Mouse (Mus musculus): ENCODE results near the gene Enoph1. TPM values are rescaled to one million over a fixed set of nuclear protein-coding genes. Genes with fewer than 3 reads are reported as not detected.

Gene Enoph1
- total and polyA plus RNA-seq, 3 experiments: 8.4 to 12.6 (median 8.8) TPM

DNA sequence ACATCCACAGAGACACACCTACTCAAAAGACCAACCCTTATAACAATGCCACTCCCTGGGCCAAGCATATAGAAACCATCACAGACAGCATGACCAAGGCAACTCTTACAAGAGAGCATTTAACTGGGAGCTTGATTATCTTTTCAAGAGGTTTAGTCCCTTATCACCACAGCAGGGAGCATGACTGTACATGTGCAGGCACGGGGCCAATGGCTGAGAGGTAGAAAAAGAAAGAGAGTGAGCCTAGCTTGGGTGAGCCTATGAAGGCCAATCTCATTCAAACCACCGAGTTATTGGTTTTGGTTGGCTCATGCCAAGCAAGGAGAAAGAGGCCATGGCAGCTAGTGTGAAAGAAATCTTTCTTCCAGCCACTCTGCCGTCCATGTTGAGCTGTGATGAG, 34.4 kb upstream of the Enoph1 start:
- no peak for DNase-seq
- Histone ChIP-seq H3K36me3 (ENCODE audit: control insufficient read depth, insufficient read depth, low read length) (no peaks in the 10 kb centered on the region), H3K4me3 (no peak overlapping the region), H3K27ac (no peak overlapping the region), H3K4me1 (ENCODE audit: control insufficient read depth, insufficient read depth, low read length) (no peaks in the 10 kb centered on the region), H3K79me2 (replicated peaks; ENCODE audit: control insufficient read depth, insufficient read depth, low read length) (no peaks in the 10 kb centered on the region), H3K9ac (ENCODE audit: low read depth, low read length) (no peak overlapping the region), H3K27me3 (ENCODE audit: control insufficient read depth, insufficient read depth, low read length) (no peaks in the 10 kb centered on the region)
- 39% methylated on average over 3 of the region's 3 CpGs for WGBS
- no peak for TF ChIP-seq POLR2A (IDR thresholded peaks at IDR 0.05; ENCODE audit: insufficient read depth, low read depth, low read length)
- no peak for TF ChIP-seq CTCF (IDR thresholded peaks at IDR 0.05)
- no peak for TF ChIP-seq EP300 (IDR thresholded peaks at IDR 0.05; ENCODE audit: insufficient read depth, low read depth, low read length)
- intact Hi-C loops (cut with DNase I): no loop called here

DNA sequence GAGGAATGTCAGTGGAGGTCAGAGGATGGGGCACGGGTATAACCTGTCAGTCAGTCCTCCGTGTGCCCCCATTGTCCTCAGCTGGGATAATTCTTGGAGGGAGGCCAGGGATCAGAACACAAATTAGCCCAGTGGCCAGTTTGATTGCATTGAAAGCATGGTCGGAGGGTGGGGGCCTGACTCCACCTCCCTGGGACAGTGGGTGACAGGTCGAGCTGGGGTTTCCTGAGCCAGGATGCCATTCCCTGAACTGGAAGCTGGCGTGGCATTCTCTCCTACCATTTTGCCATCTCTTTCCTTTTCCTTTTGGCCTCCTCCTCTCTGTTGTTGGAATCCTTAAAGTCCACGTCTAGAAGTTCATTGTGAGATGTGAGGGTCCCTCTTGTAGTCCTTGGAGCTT, 33.9 kb upstream of the Enoph1 start:
- no peaks in the 10 kb centered on the region for H3K4me1 ChIP-seq (ENCODE audit: control insufficient read depth, insufficient read depth, low read length)
- no peaks in the 10 kb centered on the region for H3K27me3 ChIP-seq (ENCODE audit: control insufficient read depth, insufficient read depth, low read length)
- intact Hi-C loops (cut with DNase I): no loop called here
- H3K27ac ChIP-seq: no peak overlapping the region
- TF ChIP-seq POLR2A (IDR thresholded peaks at IDR 0.05; ENCODE audit: insufficient read depth, low read depth, low read length) (no peak), CTCF (IDR thresholded peaks at IDR 0.05) (no peak), EP300 (IDR thresholded peaks at IDR 0.05; ENCODE audit: insufficient read depth, low read depth, low read length) (no peak)
- no peaks in the 10 kb centered on the region for H3K79me2 ChIP-seq (replicated peaks; ENCODE audit: control insufficient read depth, insufficient read depth, low read length)
- DNase-seq: no peak
- no peaks in the 10 kb centered on the region for H3K36me3 ChIP-seq (ENCODE audit: control insufficient read depth, insufficient read depth, low read length)
- 52% methylated on average over 6 of the region's 6 CpGs for WGBS
- H3K9ac ChIP-seq (ENCODE audit: low read depth, low read length): no peak overlapping the region
- no peak overlapping the region for H3K4me3 ChIP-seq

DNA sequence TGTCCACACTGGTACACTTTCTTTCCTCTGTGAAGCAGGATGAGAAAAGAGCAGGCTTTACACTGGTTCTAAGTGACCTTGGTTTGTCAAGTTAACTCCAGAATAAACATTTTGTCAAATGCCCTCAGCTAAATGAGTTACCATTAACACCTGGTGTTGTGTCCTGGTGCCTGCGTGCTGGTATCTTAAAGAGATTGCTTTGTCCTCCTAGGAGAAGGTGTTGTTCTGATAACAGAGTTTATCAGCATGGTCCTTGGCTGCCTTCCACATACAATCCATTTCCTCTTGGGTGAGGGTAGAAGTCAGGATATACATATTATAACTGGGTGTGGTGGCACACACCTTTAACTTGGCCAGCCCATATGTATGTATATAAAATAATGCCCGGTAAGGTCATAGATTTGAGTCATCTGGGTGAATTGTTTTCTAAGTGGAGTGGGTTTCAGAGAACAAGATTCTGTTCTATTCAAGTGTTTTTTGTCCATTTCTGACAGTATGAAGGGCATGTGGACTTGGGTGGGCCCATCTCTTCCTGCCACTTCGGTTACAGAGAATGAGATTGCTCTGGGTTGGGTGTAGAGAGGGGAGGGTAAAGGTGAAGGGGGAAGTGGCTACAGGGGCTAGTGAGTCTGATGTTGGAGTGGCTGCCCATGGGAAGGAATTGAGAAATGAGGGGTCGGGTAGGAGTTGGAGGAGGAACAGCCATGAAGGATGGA, 33.3 kb upstream of the Enoph1 start:
- WGBS: 62% methylated on average over 4 of the region's 4 CpGs
- no peaks in the 10 kb centered on the region for H3K36me3 ChIP-seq (ENCODE audit: control insufficient read depth, insufficient read depth, low read length)
- intact Hi-C loops (cut with DNase I): no loop called here

DNA sequence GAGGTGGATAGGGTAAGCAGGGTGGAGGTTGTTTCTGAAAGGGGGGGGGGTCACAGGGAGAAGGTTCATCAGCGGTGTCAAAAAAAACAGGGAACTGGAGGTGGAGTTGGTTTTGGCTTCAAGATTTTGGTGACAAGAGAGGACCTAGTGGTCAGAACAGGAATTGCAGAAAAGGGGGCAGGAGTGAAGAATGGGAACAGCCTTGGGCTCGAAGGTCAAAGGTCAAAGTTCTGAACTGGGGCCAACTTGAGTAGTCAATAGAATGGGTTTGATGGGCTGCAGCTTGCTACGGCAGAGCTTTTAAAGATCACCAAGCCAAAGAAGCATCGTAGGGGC, 32.8 kb upstream of the Enoph1 start:
- H3K79me2 ChIP-seq (replicated peaks; ENCODE audit: control insufficient read depth, insufficient read depth, low read length): no peaks in the 10 kb centered on the region
- no peak overlapping the region for H3K9ac ChIP-seq (ENCODE audit: low read depth, low read length)
- no peak for DNase-seq
- no peaks in the 10 kb centered on the region for H3K36me3 ChIP-seq (ENCODE audit: control insufficient read depth, insufficient read depth, low read length)
- H3K27me3 ChIP-seq (ENCODE audit: control insufficient read depth, insufficient read depth, low read length): no peaks in the 10 kb centered on the region
- intact Hi-C loops (cut with DNase I): no loop called here
- no peak overlapping the region for H3K27ac ChIP-seq
- TF ChIP-seq CTCF (IDR thresholded peaks at IDR 0.05) (peak; percentile 41), EP300 (IDR thresholded peaks at IDR 0.05; ENCODE audit: insufficient read depth, low read depth, low read length) (no peak), POLR2A (IDR thresholded peaks at IDR 0.05; ENCODE audit: insufficient read depth, low read depth, low read length) (no peak)
- 87% methylated on average over 4 of the region's 4 CpGs for WGBS
- no peak overlapping the region for H3K4me3 ChIP-seq
- H3K4me1 ChIP-seq (ENCODE audit: control insufficient read depth, insufficient read depth, low read length): no peaks in the 10 kb centered on the region

More for the DNA sequence above, 33.3 kb upstream of the Enoph1 start:
- Histone ChIP-seq H3K4me1 (ENCODE audit: control insufficient read depth, insufficient read depth, low read length) (no peaks in the 10 kb centered on the region), H3K79me2 (replicated peaks; ENCODE audit: control insufficient read depth, insufficient read depth, low read length) (no peaks in the 10 kb centered on the region), H3K9ac (ENCODE audit: low read depth, low read length) (no peak overlapping the region), H3K27me3 (ENCODE audit: control insufficient read depth, insufficient read depth, low read length) (no peaks in the 10 kb centered on the region), H3K4me3 (no peak overlapping the region), H3K27ac (no peak overlapping the region)
- TF ChIP-seq CTCF (IDR thresholded peaks at IDR 0.05): no peak
- no peak for TF ChIP-seq EP300 (IDR thresholded peaks at IDR 0.05; ENCODE audit: insufficient read depth, low read depth, low read length)
- TF ChIP-seq POLR2A (IDR thresholded peaks at IDR 0.05; ENCODE audit: insufficient read depth, low read depth, low read length): no peak
- DNase-seq: no peak

DNA sequence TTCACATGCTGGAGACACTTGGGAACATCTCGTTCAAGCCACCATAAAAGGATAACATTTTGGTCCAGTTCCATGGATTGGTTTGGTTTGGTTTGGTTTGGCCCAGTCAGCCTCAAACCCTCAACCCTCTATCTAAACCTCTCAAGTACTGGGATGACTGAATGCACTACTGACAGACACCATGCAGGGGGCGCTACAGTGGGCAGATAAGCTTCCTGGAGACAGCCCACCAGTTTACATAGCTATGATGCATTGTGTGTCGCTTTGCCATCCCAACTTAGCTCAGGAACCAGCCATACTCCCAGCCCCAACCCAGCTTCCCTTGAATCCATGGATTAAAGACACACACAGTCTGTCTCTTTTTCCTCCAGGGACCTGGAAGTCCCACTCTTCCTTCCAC, 31.3 kb upstream of the Enoph1 start:
- 52% methylated on average over 3 of the region's 3 CpGs for WGBS
- no peak overlapping the region for H3K9ac ChIP-seq (ENCODE audit: low read depth, low read length)

DNA sequence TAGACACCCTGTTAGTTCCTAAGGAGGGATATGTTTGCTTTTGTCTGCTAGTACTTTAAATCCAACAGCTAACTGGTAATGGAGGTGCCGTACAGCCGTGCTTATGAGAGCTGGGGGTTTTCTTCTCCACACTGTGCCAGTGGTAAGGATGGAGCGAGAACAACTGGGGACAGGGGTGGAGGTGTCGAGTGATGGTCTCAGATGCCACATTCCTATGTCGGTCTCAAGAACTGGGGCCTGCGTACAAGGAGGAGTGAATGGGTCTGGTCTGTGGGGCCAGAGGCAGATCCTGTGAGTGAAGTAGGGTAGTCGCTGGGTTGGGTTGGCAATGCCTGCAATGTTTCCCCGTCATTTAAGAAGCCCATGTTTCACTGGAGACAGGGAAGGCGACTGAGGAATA, 27.2 kb upstream of the Enoph1 start:
- no peak overlapping the region for H3K27ac ChIP-seq
- H3K36me3 ChIP-seq (ENCODE audit: control insufficient read depth, insufficient read depth, low read length): no peaks in the 10 kb centered on the region
- no peaks in the 10 kb centered on the region for H3K27me3 ChIP-seq (ENCODE audit: control insufficient read depth, insufficient read depth, low read length)
- intact Hi-C loops (cut with DNase I): no loop called here
- no peaks in the 10 kb centered on the region for H3K79me2 ChIP-seq (replicated peaks; ENCODE audit: control insufficient read depth, insufficient read depth, low read length)
- TF ChIP-seq EP300 (IDR thresholded peaks at IDR 0.05; ENCODE audit: insufficient read depth, low read depth, low read length) (no peak), CTCF (IDR thresholded peaks at IDR 0.05) (no peak), POLR2A (IDR thresholded peaks at IDR 0.05; ENCODE audit: insufficient read depth, low read depth, low read length) (no peak)
- WGBS: 58% methylated on average over 9 of the region's 9 CpGs
- H3K9ac ChIP-seq (ENCODE audit: low read depth, low read length): no peak overlapping the region
- DNase-seq: no peak
- no peaks in the 10 kb centered on the region for H3K4me1 ChIP-seq (ENCODE audit: control insufficient read depth, insufficient read depth, low read length)
- no peak overlapping the region for H3K4me3 ChIP-seq

More for the DNA sequence above, 31.3 kb upstream of the Enoph1 start:
- Histone ChIP-seq H3K79me2 (replicated peaks; ENCODE audit: control insufficient read depth, insufficient read depth, low read length) (no peaks in the 10 kb centered on the region), H3K4me1 (ENCODE audit: control insufficient read depth, insufficient read depth, low read length) (no peaks in the 10 kb centered on the region), H3K4me3 (no peak overlapping the region), H3K27ac (no peak overlapping the region), H3K36me3 (ENCODE audit: control insufficient read depth, insufficient read depth, low read length) (no peaks in the 10 kb centered on the region), H3K27me3 (ENCODE audit: control insufficient read depth, insufficient read depth, low read length) (no peaks in the 10 kb centered on the region)
- intact Hi-C loops (cut with DNase I): no loop called here
- TF ChIP-seq EP300 (IDR thresholded peaks at IDR 0.05; ENCODE audit: insufficient read depth, low read depth, low read length): no peak
- TF ChIP-seq CTCF (IDR thresholded peaks at IDR 0.05): no peak
- no peak for TF ChIP-seq POLR2A (IDR thresholded peaks at IDR 0.05; ENCODE audit: insufficient read depth, low read depth, low read length)
- DNase-seq: no peak

Data from heart, adult 2 months (tissue).